Mouse (Mus musculus) cerebellum, postnatal 10 days (tissue): ENCODE results near the gene Dcp1a.
"Not testable (repeated sequence)": the region's sequence is repeated elsewhere in the genome, so short reads cannot be mapped to it uniquely, and the experiment has no call there.

Experiments
- DNase-seq, 2 experiments: peaks; one replicate each; pipeline ENCODE4 v3.0.0; 2021; ENCODE audit warnings: mixed read lengths in 2 of 2

The Dcp1a gene

GRCm38 (mm10) chr14:30523356-30523755 is 44.0 kb downstream of the Dcp1a start:
- DNase-seq: no peak

DNA sequence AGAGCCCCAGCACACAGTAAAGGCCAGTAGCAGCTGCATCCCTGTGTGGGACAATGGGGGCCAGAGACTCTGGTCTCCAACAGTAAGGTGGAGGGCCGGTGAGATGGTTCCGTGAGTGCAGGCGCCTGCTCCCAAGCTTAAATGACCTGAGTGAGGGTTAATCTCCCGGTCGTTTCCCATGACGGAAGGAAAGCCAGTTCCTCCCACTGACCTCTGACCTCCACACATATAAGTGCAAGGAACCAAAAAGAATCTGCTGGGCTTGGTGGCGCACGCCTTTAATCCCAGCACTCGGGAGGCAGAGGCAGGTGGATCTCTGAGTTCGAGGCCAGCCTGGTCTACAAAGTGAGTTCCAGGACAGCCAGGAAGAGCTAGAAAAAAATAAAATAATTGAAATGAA is 49.1 kb downstream of the Dcp1a start:
- DNase-seq: no peak

DNA sequence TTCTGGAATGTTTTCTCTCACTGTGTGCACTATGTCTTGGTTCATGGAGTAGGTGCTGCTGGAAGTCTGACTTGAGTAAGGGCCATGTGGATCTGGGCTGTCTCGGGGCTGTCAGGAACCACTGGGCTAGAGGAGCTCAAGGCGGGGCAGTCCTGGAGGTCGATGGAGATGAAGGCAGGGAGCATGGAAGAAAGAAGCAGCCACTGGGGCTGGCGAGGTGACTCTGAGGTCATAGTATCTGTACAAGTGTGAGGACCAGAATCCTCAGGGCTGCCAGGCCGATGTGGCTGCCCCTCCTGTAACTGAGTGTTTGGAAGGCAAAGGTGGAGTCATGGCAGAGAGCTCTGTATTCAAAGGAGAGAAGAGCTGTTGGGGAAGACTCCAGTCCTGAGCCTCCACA is 49.6 kb downstream of the Dcp1a start:
- DNase-seq: no peak

GRCm38 (mm10) chr14:30529454-30529853 is 50.1 kb downstream of the Dcp1a start:
- no peak for DNase-seq

GRCm38 (mm10) chr14:30530726-30531269 is 51.5 kb downstream of the Dcp1a start:
- DNase-seq: peak; percentile 34 to 48

DNA sequence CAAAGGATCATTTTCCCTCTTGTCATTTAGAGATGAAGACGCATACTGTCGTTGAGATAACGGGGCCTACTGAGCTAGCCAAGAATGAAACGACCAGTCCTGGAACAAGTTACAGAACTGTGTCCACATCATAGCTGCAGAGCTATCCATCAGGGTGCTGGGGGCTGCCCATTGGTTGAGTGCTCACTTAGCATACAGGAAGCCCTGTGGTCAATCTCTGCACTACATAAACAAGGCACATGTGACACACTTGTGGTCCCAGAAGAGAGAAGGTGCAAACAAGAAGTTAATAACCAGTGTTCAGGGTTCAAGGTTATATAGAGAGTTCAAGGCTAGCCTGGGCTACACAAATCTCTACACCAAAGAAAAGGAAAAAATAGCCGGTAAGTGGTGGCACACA is 52.1 kb downstream of the Dcp1a start:
- DNase-seq: no peak

GRCm38 (mm10) chr14:30531896-30532295 is 52.6 kb downstream of the Dcp1a start:
- no peak for DNase-seq

DNA sequence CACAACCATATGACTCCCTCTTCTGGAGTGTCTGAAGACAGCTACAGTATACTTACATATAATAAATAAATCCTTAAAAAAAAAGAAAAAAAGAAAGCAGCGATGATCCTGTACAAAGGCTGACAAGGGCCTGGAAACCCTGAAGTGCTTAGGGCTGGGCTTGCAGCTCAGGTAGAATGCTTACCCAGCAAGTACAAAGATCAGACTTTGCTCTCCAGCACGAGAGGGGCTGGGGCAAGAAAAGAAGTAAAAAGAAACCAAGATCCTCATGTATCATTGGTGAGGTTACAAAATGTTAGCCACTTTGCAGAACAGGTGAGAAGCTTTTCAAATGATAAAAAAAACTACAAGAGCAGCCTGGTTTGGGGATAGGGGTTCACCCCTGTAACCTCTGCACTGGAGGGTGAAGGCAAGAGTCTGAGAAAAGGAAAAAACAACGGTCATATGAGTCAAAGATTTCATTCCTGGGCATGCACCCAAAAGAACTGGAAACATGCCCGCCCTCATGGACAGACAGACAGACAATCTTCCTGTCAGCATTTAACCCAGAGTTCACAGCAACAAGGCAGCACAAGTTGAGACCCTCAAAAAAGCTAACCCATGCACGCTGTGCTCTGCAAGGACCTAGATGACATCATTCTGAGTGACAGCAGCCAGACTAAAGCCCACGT is 54.6 kb downstream of the Dcp1a start:
- no peak for DNase-seq

- peak; percentile 79 to 85 for DNase-seq
Observed at GRCm38 (mm10) chr14:30541541-30541940, 62.2 kb downstream of the Dcp1a start.

- not testable (repeated sequence) for DNase-seq
Observed at GRCm38 (mm10) chr14:30543331-30543730, 64.0 kb downstream of the Dcp1a start.

DNA sequence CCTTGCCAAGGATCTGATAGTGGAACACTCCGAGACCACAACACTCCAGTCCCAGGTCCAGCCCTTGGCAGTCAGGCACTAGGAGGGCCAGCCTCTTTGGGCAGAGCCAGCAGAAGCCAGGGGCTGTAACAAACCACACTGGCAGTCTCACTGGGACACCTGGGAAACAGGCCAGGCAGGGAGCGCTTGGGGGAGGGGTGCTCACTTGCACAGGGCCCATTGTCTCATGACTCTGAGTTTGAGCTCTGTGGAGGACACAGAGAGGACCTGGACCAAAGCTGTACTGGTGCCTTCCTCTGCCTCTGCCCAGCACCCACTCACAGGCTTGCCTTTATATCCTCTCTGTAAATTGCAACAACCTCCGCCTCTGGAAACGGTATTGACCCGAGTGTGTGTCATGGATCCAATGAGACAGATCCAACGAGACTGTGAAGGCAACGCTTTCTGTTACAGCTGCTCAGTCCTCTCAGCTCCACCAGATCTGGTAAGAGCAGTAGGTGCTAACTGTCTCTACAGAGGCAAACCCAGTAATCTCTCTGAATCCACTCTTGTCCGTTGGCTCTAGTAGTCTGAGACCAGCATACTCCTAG is 68.9 kb downstream of the Dcp1a start, which contains the start of gene Tkt:
TSS of gene Tkt (plus strand) at position 229 of the 590 bp plus-strand sequence.
- DNase-seq: peak; percentile 73 to 80

DNA sequence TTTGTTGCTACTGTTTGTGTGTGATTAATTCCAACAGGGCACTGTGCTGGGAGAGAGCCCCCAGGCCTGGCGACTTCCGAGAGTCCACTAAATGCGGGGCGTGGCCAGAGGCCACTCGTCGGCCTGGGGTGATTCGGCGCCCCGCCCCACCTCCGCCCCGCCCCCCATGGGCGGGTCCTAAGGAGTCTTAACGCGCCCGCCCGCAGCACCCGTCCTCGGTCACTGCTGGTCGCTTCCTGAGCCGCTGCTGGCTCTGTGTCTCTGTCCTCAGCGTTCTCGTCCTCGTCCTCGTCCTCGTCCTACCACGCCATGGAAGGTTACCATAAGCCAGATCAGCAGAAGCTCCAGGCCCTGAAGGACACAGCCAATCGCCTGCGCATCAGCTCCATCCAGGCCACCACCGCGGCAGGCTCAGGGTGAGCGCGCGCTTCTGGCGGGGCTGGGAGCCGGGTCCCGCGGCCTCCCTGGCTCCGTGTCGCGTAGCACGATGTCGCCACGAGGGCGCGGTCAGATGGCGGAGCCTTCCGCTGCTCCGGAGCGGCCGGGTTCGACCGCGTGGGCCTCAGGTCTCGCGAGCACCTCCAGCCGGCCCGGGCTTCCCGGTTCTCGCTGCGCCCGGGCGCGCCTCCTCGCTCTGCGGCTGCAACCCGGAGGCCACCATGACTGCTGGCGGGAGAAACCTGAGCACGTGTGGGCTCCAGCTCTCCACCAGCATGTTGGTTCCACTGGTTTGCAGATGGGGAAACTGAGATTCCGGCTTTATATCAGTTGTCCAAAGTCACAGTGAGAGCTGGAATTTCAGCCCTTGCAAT is 69.8 kb downstream of the Dcp1a start:
- DNase-seq: peak; percentile 98 to 99

- DNase-seq: peak; percentile 54 to 55
Observed at GRCm38 (mm10) chr14:30549777-30550149, 70.4 kb downstream of the Dcp1a start.

DNA sequence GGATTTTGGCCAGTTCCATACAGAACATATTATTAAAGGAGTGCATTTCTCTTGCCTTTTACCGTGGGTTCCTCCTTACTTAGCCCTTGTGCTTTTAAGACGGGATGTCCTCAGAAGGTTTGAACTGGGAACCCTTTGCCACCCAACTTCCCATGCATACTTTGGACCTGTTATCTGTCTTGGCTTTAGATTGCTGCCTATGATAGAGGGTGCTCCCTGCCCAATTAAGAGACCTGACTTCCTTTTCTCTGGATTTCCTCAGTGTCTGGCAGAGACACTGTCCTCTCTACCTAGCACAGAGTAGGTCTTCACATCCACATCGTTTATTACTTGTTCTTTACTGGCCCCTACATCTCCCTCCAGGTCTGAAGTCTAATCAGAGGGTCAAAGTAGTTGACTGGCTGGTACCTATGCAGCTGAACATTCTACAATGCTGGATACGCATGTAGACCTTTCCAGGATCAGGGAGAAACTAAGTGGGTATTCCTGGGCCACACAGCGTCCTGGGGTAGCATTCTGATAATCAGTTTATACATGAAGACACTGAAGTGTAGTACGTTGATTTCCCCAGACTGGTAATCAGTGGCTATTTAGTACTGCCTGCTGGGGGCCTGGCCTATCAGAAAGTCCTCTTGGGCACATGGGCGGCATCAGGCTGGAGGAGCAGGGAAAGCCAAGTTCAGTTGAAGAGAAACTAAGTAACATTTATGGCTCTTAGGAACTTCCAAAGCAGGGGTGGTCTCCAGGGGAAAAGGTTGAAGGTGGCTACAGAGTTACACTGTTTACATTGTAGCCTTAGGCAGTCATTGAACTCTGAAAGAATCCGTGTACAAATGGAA is 71.1 kb downstream of the Dcp1a start:
- DNase-seq: no peak

- DNase-seq: peak; percentile 44 to 54
Observed at GRCm38 (mm10) chr14:30551509-30551908, 72.2 kb downstream of the Dcp1a start.

GRCm38 (mm10) chr14:30551981-30552380 is 72.6 kb downstream of the Dcp1a start:
- DNase-seq: no peak

DNA sequence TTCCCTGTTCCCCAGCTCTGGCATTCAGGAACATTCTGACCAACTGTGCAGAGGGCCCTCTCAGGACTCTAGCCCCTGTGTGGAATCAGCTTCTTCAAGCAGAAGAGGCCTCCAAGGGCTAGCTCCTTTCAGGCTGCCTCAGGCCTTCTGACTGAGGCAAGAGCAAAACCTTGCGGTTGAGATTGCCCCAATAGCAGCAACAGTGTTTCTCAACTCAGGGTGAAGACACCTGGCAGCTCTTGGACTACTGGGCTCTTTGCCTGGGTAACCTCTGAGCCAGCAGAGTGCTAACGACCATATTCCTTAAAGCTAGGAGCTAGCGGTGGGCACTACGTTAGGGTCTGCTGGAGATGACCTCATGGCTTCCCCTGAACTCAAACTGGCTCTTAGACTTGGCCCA is 73.8 kb downstream of the Dcp1a start:
- DNase-seq: peak in 1 of 2 experiments; percentile 34

- DNase-seq: no peak
Observed at GRCm38 (mm10) chr14:30556651-30557050, 77.3 kb downstream of the Dcp1a start.

- peak; percentile 50 to 60 for DNase-seq
Observed at GRCm38 (mm10) chr14:30557730-30558129, 78.4 kb downstream of the Dcp1a start.

DNA sequence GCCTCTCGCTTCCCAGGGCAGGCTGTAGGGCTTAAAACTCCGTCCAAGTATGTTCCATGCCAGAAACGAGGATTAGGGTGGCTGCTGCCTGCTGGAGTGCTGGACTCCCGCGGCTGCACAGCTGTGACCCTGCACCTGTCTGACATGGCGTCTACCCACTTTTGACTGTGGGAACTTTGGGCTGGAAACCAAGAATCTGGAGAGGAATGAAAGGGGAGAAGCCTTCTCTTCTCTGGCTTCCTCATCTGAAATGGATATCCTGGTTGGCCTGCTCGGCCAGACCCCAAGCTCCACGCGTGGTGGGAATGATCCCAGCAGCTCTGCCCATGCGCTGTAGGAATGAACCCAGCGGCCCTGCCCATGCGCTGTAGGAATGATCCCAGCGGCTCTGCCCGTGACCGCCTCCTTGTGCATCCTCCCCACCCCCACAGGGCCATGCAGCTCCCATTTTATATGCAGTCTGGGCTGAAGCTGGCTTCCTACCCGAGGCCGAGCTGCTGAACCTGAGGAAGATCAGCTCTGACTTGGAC is 80.1 kb downstream of the Dcp1a start:
- DNase-seq: peak; percentile 81 to 87

DNA sequence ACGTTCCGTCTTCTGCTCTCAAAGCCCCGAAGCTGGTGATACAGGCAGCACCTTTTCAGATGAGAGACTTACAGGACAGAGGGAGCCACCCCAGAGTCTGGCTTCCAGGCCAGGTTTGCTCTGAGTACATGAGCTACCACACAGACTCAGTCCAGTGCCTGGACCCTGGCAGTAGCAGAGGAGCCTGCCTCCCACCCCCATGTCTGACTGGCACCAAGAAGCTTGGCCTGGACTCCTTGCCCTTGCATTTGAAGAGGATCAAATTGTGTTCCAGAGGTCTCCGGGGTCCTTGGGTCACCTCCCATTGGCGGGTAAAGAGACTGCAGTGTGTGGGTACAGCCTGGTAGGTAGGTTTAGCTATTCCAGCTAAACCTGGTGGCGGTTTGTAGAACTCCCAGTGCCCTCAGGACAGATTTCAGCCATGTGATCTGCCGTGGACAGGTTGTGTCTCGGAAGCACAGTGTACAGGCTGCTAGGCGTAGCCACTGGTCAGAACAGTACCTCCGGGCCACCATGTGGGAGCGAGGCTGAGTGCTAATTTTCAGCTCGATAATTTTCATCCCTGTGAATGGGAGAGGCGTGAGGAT is 81.6 kb downstream of the Dcp1a start:
- no peak for DNase-seq
